Mouse (Mus musculus): ENCODE measurements around the gene Nedd9.

Gene Nedd9

DNA sequence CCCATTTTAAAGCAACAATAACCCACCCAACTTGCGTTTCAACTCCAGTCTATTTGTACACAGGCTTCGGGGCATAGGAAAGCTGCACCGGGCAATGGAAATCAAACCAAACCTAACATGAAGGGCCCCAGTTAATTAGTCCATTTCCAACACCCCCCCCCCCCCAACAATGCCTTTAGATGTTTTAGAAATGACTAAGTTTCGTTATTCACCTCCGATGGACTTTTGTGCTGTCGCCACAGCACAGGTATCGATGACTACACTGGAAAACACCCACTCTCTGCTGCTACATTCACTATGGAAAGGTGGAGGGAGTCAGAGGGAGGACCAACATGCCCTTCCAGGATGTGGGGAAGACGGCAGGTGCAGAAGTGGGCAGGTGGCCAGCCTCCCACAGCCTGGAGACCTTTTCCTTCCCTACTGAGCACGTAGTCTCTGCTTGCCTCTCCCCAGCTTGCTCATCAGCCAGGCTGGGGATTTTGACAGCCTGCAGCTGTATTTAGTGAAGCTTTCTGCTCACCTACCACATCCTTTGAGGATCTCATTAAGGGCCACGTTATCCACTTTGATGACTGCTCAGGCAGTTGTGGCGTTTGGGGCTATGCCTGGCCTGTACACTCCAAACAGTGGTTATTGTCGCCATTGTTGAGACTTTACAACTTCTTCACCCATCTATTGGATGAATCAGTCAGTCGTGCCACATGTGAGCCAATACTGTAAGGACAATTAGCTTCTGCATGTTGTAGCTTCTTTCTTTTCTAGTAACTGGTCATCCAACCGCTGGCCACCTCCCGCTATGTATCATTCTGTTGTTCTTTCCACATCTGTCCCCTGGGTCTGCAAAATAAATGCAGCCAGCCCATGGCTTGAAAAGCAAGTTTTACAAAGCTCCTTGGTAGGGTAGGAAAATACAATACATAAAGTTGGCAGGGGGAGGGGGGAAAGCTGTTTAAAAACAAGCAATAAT is 33.7 kb downstream of the Nedd9 start:
- DNase-seq, result peak in 1 of 2 experiments; percentile 3

DNA sequence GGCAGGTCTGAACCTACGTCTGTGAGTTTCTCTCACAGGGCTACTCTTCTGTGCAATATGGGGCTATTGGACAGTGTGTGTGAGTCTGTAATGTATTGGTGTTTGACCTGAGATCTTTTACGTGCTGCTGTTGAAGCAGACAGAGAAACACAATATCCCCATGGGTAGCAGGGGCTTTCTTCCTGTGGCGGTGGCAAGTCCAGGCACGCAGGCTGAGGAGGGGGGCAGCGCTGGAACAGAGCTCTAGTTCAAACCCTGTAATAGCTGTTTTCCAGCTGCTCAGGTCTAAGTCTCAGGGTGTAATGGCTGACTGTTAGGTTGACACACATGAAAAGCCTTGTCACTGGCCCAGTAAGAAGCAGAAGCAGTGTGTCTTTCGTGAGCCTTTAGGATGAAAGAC is 36.3 kb downstream of the Nedd9 start:
- DNase-seq, result no peak

DNA sequence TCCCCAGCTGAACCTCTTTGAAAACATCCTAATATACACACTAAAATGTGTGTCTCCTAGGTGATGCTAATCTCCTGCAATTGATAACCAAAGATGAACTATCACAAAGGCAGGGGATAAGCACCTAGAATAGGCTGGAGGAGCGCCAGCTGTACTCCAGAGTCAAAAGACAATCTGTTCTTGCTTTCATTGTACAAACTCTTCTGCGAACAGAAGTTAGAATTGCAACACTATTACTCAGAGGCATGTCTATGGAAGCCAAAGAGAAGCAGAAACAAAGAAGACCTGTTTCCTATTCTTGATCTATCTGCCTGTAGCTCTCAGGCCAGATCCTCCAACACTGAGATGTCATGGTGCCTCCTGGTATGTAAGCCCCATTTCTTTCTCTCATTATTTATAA is 38.0 kb downstream of the Nedd9 start:
- no peak for DNase-seq

DNA sequence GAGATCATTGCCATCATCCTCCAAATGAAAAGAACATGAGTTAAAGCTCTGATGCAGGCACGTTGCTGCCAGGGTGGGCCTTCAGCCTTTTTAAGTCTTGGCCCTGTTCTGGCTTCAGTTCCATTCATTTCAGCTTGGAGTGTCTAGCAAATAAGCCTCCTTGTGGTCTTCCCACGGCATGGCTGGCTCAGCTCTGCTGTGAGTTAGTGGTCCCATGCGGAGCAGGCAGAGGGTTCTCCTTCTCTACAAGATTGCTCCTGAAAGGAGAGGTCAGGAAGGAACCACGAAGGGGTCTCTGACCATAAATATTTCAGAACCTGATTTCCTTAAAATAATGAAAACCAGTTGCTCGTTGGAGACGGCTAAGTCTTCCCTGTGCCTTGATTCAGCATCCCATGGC is 40.0 kb downstream of the Nedd9 start:
- no peak for DNase-seq

DNA sequence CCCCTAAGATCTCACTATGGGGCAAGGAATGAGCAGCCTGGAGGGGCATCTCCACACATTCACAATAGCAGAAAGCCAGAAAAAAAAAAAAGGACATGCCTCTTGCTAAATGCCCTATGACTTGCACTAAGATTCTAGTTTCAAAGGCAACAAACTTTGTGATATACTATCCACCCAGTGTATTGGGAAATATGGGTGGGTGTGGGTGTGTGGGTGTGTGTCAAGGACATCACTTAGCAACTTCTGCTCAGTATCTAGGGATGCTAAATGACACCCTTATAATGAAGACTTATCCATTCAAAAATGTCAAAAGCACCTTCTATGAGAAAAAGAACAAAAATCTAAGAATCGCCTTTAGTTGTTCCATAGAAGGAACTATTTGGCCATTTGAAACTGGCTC is 40.6 kb downstream of the Nedd9 start:
- no peak for DNase-seq

DNA sequence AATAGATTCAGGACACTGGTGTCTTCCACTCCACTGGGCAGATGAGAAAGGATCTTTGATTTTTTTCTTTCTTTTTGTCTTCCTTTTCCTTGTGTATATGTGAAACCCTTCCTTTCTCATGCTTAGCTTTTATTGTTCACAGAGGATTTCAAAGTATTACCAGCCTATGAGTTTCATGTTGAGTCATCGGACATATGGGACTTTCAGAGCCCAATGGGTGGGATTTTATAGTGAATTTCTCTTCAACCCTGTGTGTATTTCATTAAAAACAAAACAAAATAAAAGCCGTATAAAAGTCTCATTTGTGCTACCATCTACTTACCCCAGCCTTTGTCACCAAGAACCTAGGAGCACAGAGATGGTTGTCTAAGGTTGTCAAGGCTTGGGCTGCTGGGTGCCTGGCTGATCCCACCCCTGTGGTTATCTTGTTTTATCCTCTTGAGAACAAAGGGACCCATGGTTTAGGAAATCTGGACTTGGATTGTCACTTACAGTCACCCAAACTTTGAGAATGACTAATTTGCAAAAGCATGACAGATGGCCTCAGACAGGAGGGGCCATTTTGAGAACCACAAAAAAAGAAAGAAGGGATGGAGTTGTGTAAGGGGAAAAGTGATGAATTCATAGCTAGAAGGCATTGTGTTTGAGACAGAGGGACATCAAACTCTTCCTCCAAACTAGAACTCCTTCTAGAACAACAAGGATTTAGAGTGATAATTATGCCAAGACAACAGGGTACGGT is 41.9 kb downstream of the Nedd9 start:
- DNase-seq, result no peak

DNA sequence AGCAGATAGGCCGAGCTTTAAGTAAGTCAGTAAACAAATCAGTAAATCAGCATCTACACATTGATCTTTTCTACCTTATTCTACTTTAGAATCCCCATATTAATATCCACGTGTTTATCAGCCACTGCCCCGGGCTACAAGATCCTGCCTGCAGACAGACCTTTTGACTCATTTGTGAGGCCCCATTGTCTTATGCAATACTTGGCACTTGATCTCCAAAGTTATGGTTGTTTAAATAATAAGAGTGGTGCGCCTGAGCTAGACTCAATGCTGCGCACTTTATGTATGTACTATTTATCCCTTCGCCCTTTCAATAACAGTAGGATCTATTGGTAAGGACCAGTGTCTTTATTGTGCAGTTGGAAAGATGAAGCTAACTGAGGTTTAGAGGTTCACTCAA is 42.9 kb downstream of the Nedd9 start:
- DNase-seq, result no peak

DNA sequence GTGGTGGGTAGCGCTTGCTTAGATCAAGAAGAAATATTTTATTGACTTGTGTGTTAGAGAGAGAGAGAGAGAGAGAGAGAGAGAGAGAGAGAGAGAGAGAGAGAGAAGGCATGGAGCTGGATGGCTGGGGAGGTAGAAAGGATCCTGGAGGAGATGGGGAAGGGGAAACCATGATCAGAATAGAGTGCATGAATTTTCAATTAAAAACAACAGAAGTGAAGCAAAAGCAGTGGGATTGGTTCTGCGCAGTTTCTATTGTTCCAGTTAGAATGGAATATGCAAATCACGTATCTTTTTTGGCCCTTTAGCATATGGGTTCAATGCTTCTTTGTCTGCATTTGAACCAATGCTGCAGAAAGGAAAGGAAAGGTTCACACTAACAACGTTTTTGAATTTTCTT is 45.0 kb downstream of the Nedd9 start:
- no peak for DNase-seq

DNA sequence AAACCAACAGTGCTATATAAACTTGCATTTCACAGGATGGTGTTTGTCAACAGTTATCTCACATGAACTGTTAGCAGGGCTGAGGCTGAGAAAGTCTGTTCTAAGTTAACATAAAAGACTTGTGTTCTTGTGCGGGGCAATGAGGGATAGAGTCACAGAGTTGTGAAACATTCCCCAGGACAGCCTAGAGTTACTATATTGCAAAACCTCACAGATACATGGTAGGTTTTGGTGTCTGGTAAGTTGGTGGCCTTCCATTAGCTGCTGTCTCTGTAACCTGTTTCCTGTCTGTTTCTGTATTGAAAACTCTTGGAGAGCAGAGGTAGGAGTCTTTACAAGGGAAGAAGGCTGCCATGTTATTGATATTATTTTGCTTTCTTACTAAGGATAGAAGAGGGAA is 47.0 kb downstream of the Nedd9 start:
- no peak for DNase-seq

DNA sequence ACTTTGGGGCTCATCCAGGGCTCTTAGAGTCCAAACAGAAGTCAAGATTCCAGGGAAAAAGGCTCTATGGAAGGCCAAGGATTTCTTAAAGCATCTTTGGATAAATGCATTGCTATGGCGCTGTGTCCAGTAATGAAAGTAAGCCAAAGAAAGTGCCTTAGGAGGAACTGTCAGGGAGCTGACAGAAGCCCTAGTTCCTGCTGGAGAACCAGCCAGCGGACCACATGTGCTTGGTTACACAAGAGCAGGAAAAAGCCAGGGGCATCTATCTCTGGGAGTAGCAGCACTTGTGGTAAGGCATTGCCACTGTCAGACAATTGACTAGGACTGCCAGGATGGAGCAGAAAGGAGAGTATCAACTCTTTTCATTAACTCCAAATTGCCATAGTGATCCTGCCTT is 49.8 kb downstream of the Nedd9 start:
- no peak for DNase-seq

DNA sequence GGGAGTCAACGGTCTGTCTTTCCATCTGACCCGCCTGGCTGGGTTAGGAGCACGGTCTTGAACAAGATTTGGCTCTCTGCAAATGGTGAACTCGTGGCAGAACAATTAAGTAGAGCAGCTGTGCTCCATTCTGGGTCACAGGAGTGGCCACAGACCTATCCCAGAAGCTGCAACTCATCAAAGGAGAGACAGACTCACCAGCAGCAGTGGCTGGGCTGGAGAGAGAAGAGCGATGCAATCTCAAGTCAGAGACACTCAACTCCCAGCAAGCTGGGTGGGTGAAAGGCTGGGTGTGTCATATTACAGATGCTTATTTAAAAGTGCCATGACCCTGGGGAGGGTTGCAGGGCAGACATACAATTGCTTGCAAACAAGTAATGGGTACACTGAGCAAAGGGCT is 50.4 kb downstream of the Nedd9 start:
- DNase-seq, result no peak

DNA sequence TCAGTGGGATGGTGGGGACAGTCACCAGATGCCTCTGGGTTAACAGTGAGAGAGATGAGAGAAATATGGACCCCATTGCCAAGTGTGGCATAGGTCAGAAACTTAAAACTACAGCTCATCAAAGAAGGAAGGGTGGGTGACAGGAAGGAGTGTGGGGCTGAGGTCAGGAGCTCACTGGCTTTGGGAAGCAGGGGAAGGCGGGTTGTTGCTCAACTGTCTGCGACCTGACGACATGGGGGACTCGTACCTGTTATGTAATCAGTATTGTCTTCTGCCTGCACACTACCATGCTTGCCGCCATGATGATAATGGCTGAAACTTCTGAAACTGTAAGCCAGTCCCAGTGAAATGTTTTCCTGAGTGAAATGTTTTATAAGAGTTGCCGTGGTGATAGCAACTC is 54.0 kb downstream of the Nedd9 start:
- DNase-seq, result no peak

DNA sequence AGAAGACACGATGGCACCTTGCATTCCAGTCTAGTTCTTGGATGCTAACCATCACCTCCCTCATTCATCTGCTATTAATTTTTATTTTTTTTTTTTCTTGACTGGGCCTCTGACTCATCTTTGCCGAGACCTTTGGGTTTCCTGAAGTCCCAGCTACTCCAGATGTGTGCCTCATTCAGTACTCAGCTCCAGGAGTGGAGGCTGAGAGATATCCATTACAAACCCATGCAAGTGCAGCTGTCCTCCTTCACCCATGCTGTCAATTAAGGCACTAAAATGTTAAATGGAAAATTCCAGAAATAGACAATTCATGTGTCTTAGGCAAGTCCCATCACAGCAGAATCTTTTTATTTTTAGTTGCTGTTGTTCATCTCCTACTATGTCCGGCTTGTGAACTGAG is 55.4 kb downstream of the Nedd9 start:
- no peak for DNase-seq

DNA sequence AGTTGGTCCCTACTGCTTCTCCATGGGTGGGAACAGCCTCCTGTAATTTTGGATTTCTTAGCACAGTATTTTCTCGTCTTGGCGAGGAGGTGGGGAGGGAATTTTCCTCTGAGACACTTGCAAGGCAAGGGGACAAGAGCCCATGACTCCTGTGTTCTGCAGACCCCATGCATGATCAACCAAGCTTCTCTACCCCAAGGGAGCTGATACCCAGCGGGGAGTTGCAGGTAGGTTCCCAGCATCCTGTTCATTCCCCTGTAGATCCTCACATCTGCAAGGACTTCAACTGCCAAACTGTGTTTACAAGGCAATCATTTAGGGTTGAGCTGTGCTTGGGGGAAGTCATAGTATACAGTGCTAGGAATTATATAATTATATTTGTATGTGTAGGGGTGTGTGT is 60.1 kb downstream of the Nedd9 start:
- DNase-seq, result no peak

DNA sequence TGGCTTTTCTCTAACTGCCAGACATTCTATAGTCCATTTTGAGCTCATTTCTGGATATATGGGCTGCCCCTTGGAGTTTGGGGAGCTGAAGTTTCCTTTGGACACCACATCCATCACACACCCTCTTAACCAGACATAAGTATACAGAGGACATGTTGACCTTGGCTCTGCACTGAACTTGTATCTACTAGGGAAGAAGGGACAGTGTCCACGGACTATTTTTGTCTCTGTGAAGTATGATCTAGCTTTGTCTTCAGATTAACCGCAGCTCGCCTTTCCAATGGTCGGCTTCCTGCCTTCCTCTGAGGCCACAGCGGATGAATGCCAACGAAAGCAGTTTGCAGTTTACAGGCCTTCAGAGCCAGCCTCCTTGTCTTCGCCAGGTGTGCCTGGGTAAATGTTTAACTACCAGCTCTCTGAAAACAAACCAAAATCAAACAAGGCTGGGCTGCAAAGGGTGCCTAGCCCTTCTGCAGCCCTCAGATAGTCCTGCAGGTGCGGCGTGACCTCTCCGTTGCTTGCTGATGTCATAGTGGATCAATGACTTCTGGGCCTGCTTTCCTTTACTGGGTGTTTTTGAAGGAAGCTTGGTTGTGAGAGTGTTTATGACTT is 63.6 kb downstream of the Nedd9 start:
- no peak for DNase-seq

DNA sequence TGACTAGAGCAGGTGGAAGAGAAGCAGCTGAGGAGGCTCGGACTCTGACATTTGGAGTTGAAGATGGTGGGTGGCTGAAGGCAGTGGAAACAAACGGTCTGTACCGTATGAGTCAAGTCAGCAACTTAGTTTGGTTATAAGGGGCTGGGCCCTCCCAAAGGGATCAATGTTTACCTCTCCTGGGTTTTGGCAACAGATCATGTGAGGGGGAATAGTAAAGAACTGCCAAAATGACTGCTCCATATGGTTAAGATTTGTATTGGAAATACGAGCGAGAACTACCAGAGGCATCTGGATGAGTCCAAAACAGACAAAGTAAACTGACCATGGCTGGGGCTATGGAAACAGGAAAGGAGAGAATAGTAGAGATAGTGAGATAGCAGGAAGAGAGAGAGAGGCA is 64.6 kb downstream of the Nedd9 start:
- no peak for DNase-seq

DNA sequence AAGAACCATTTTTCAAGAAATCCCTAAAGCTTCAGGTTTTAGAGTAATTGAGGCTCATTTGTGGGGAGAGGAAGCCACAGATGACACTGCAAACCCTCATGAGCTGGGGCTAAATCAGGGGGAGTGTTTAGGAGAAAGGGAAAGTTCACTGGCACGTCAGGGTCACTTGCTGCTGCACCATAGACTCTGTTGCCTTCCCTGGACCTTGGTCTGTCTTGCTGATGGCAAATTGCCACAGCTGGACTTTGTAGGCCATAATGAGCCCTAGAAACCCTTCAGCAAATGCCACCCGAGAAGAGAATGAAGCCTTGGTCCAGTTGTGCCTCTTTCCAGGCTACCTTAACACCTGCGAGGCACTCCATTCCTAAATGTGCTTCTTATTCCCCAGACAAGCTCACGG is 66.8 kb downstream of the Nedd9 start:
- DNase-seq, result no peak

DNA sequence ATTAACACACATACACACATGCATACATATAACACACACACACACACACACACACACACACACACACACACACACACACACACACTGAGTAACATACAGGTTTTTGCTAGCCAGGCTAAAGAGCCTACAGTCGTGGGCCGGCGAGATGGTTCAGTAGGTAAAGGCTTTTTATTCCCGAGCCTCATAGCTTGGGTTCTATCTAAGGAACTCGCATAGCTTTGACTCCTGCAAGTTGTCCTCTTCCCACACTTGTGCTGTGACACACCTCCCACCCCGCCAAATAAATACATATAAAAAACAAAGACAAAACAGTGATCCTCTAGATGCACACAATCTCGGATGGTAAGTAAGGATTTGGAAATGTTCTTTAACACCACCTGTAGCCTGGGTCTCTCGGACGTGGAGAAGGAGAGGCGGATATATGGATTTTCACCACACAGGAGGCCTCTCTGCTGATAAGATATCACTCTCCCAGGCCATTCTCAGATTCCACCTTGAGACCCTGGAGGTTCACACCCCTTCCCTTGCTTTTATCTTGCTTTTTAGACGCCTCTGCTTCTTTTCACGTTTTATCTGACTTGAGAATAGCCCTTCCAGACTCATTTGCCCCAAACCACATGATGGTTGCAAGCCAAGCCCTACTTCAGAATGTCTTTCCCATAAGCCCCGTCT is 68.8 kb downstream of the Nedd9 start:
- DNase-seq, result no peak

DNA sequence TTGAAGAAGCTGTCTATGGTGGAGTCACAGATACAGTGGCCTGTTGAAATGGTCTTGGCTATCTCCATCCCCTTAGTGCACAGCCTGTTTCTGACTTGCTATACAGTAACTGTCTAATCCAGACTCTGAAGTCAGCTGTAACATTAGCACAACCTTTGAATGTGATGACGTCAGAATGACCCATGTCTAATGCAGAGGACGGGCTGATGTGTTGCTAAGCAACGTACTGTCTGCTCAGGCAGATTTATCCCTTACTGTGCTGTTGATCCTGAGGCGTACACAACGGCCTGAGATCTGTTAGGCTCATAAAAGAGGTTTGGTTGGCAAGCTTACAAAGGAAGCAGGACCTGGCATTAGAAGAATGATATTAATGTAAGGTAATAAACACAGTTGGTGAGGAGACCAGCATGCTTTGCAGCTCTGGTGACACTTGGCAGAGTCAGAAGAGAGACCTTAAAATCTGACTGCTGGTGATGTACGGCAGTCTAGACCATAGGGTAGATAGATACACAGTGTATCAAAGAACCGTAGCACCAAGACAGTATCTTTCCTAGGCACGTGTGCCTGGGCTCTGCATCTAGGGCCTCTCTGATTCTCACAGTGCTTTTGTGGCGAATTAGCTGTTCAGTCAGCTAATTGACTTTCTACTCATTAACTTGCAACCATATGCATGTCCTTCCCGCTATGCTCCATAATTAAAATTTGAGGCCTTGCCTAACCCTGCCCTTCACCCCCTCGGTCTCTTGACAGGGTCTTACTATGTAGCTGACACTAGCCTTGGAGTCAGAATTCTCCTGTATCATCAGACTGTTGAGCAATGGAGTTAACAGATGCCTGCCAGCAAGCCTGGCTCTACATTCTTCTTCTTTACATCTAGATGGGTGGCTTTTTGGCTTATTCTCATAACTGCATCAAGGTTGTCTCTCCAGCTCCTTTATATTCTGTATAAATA is 70.8 kb downstream of the Nedd9 start:
- no peak for DNase-seq

DNA sequence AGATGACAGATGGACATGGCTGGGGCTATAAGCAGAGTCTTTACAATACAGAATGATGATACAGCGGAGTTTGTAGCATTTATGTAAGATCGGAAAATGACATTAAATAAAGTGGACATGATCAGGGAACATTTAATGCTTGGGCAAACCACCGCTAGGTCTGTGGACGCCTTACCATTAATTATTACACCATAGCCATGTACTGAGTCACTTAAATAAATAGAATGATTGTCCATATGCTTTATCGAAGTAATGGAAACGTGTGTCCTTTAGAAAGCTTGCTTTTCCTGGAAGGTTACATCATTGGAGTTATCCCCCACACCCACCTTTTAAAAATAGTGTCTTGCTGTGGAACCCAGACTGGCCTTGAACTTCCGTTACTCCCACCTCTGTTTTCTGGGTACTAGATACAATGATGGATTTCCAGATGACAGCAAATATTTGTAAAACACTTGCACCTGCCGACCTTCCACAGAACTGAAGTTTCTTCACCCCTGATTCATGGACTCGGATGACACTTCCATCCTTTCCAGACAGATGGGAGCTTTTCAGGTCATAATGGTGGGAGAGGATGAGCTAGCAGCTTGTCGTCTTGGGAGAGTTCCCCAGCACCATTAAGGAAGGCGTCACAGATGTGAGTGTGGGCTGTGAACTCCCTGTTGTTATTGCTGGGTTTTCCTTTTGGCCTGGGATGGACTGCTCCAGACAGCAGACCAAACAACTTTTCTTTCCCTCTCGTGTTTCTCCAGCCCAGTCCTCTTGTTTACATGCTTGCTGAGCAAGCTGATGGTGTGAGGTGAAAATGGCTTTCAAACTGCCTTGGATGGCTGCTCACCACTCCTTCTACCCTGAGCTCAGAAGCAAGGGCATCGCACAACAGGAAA is 76.7 kb downstream of the Nedd9 start:
- DNase-seq, result no peak

DNA sequence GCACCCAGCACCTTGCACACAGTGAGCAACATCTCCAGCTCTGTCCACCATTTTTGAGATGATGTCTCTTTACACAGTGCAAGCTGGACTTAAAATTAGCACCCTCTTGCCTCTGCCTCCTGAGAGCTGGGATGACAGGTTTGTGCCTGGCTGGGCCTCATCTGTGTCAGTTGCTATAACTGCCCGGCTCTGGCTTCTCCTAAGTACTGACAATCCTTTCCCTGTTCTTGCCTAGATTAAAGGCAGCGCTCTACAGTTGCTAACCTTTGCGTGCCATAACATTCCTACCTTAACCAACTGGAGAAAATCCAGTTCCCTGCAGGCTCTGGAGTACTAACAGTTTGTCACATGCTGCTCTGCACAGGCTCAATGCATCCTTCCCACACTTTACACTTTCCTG is 77.9 kb downstream of the Nedd9 start:
- DNase-seq, result no peak
